Mouse (Mus musculus): ENCODE measurements around the gene Mpi.
A peak's percentile ranks its signal among the peaks of the same experiment; 100 is the strongest.

The Mpi gene

GRCm38 (mm10) chr9:57522861-57523246 lies 29.7 kb downstream of the Mpi start:
- Histone ChIP-seq H3K36me3 (ENCODE audit: control insufficient read depth, insufficient read depth, low read length, poor library complexity, severe bottlenecking) (no peaks in the 10 kb centered on the region), H3K27me3 (ENCODE audit: control insufficient read depth, insufficient read depth, low read length, poor library complexity, severe bottlenecking) (no peaks in the 10 kb centered on the region)
- DNase-seq (ENCODE audit: low read depth, low spot score): no peak

- no peaks in the 10 kb centered on the region for H3K36me3 ChIP-seq (ENCODE audit: control insufficient read depth, insufficient read depth, low read length, poor library complexity, severe bottlenecking)
- no peaks in the 10 kb centered on the region for H3K27me3 ChIP-seq (ENCODE audit: control insufficient read depth, insufficient read depth, low read length, poor library complexity, severe bottlenecking)
- no peak for DNase-seq (ENCODE audit: low read depth, low spot score)
Observed at GRCm38 (mm10) chr9:57522114-57522860, 30.3 kb downstream of the Mpi start.

- peak; percentile 94 for DNase-seq (ENCODE audit: low read depth, low spot score)
- Histone ChIP-seq H3K36me3 (ENCODE audit: control insufficient read depth, insufficient read depth, low read length, poor library complexity, severe bottlenecking) (no peaks in the 10 kb centered on the region), H3K27me3 (ENCODE audit: control insufficient read depth, insufficient read depth, low read length, poor library complexity, severe bottlenecking) (no peaks in the 10 kb centered on the region)
Observed at GRCm38 (mm10) chr9:57521056-57521911, 31.3 kb downstream of the Mpi start, which contains the start of gene Cox5a. Gene Cox5a, plus strand, starts transcription at chr9:57521274.

GRCm38 (mm10) chr9:57520375-57521055 lies 32.0 kb downstream of the Mpi start:
- DNase-seq (ENCODE audit: low read depth, low spot score): no peak
- H3K36me3 ChIP-seq (ENCODE audit: control insufficient read depth, insufficient read depth, low read length, poor library complexity, severe bottlenecking): no peaks in the 10 kb centered on the region
- H3K27me3 ChIP-seq (ENCODE audit: control insufficient read depth, insufficient read depth, low read length, poor library complexity, severe bottlenecking): no peaks in the 10 kb centered on the region

GRCm38 (mm10) chr9:57517113-57517512 lies 35.5 kb downstream of the Mpi start:
- DNase-seq (ENCODE audit: low read depth, low spot score): peak; percentile 87
- H3K27me3 ChIP-seq (ENCODE audit: control insufficient read depth, insufficient read depth, low read length, poor library complexity, severe bottlenecking): no peaks in the 10 kb centered on the region
- no peaks in the 10 kb centered on the region for H3K36me3 ChIP-seq (ENCODE audit: control insufficient read depth, insufficient read depth, low read length, poor library complexity, severe bottlenecking)

GRCm38 (mm10) chr9:57510577-57510976 lies 42.0 kb downstream of the Mpi start:
- H3K36me3 ChIP-seq (ENCODE audit: control insufficient read depth, insufficient read depth, low read length, poor library complexity, severe bottlenecking): no peaks in the 10 kb centered on the region
- no peak for DNase-seq (ENCODE audit: low read depth, low spot score)
- H3K27me3 ChIP-seq (ENCODE audit: control insufficient read depth, insufficient read depth, low read length, poor library complexity, severe bottlenecking): peaks cover 1% of the 10 kb centered on the region; the same call in 1 of the 2 replicates

GRCm38 (mm10) chr9:57505700-57506099 lies 46.9 kb downstream of the Mpi start:
- DNase-seq (ENCODE audit: low read depth, low spot score): no peak
- Histone ChIP-seq H3K27me3 (ENCODE audit: control insufficient read depth, insufficient read depth, low read length, poor library complexity, severe bottlenecking) (peaks cover 2% of the 10 kb centered on the region; the same call in 1 of the 2 replicates), H3K36me3 (ENCODE audit: control insufficient read depth, insufficient read depth, low read length, poor library complexity, severe bottlenecking) (no peaks in the 10 kb centered on the region)

- Histone ChIP-seq H3K27me3 (ENCODE audit: control insufficient read depth, insufficient read depth, low read length, poor library complexity, severe bottlenecking) (peaks cover 2% of the 10 kb centered on the region; the same call in 1 of the 2 replicates), H3K36me3 (ENCODE audit: control insufficient read depth, insufficient read depth, low read length, poor library complexity, severe bottlenecking) (no peaks in the 10 kb centered on the region)
- DNase-seq (ENCODE audit: low read depth, low spot score): no peak
Observed at GRCm38 (mm10) chr9:57504891-57505290, 47.7 kb downstream of the Mpi start.

- Histone ChIP-seq H3K27me3 (ENCODE audit: control insufficient read depth, insufficient read depth, low read length, poor library complexity, severe bottlenecking) (peaks cover 2% of the 10 kb centered on the region; the same call in 1 of the 2 replicates), H3K36me3 (ENCODE audit: control insufficient read depth, insufficient read depth, low read length, poor library complexity, severe bottlenecking) (no peaks in the 10 kb centered on the region)
- peak; percentile 78 for DNase-seq (ENCODE audit: low read depth, low spot score)
Observed at GRCm38 (mm10) chr9:57504381-57504700, 48.2 kb downstream of the Mpi start.

GRCm38 (mm10) chr9:57503622-57504380 lies 48.8 kb downstream of the Mpi start, which contains the start of gene Rpp25:
Gene Rpp25, plus strand, starts transcription at chr9:57504026.
- no peak for DNase-seq (ENCODE audit: low read depth, low spot score)
- H3K36me3 ChIP-seq (ENCODE audit: control insufficient read depth, insufficient read depth, low read length, poor library complexity, severe bottlenecking): no peaks in the 10 kb centered on the region

GRCm38 (mm10) chr9:57502911-57503621 lies 49.5 kb downstream of the Mpi start:
- no peaks in the 10 kb centered on the region for H3K36me3 ChIP-seq (ENCODE audit: control insufficient read depth, insufficient read depth, low read length, poor library complexity, severe bottlenecking)
- DNase-seq (ENCODE audit: low read depth, low spot score): no peak
- peaks cover 2% of the 10 kb centered on the region; the same call in 1 of the 2 replicates for H3K27me3 ChIP-seq (ENCODE audit: control insufficient read depth, insufficient read depth, low read length, poor library complexity, severe bottlenecking)

More at GRCm38 (mm10) chr9:57503622-57504380, 48.8 kb downstream of the Mpi start, which contains the start of gene Rpp25:
- peaks cover 2% of the 10 kb centered on the region; the same call in 1 of the 2 replicates for H3K27me3 ChIP-seq (ENCODE audit: control insufficient read depth, insufficient read depth, low read length, poor library complexity, severe bottlenecking)

- Histone ChIP-seq H3K36me3 (ENCODE audit: control insufficient read depth, insufficient read depth, low read length, poor library complexity, severe bottlenecking) (no peaks in the 10 kb centered on the region), H3K27me3 (ENCODE audit: control insufficient read depth, insufficient read depth, low read length, poor library complexity, severe bottlenecking) (peaks cover 2% of the 10 kb centered on the region; the same call in 1 of the 2 replicates)
- no peak for DNase-seq (ENCODE audit: low read depth, low spot score)
Observed at GRCm38 (mm10) chr9:57501861-57502260, 50.7 kb downstream of the Mpi start.

- DNase-seq (ENCODE audit: low read depth, low spot score): no peak
- Histone ChIP-seq H3K27me3 (ENCODE audit: control insufficient read depth, insufficient read depth, low read length, poor library complexity, severe bottlenecking) (peaks cover 2% of the 10 kb centered on the region; the same call in 1 of the 2 replicates), H3K36me3 (ENCODE audit: control insufficient read depth, insufficient read depth, low read length, poor library complexity, severe bottlenecking) (no peaks in the 10 kb centered on the region)
Observed at GRCm38 (mm10) chr9:57501452-57501851, 51.1 kb downstream of the Mpi start.

All from splenic B cell, adult 2 months (primary cell).